Mouse (Mus musculus) ovary, adult 18-20 months (tissue): Measurements from ENCODE around the gene Gjc2.

Experiments used
- DNase-seq: peaks from one replicate; pipeline ENCODE4 v3.0.0; 2022; ENCODE audit warnings: low spot score, mixed read lengths

The Gjc2 gene

GRCm38 (mm10) chr11:59208153-59208831 lies 25.3 kb upstream of the Gjc2 start, which contains the start of gene 2310033P09Rik:
Gene 2310033P09Rik, plus strand, starts transcription at chr11:59208321.
- peak; percentile 89 for DNase-seq

- peak; percentile 85 for DNase-seq
Observed at GRCm38 (mm10) chr11:59202081-59202995, 19.3 kb upstream of the Gjc2 start, which contains the start of gene Mrpl55. Gene Mrpl55, plus strand, starts transcription at chr11:59202486.

GRCm38 (mm10) chr11:59201216-59202002 lies 18.4 kb upstream of the Gjc2 start:
- DNase-seq: no peak

- no peak for DNase-seq
Observed at GRCm38 (mm10) chr11:59196230-59196629, 13.2 kb upstream of the Gjc2 start.

GRCm38 (mm10) chr11:59192059-59192386 lies 9.0 kb upstream of the Gjc2 start, which contains the start of gene Guk1:
Gene Guk1, minus strand, starts transcription at chr11:59192212.
- no peak for DNase-seq

- peak; percentile 89 for DNase-seq
Observed at GRCm38 (mm10) chr11:59191231-59192058, 8.4 kb upstream of the Gjc2 start.

GRCm38 (mm10) chr11:59187706-59188105 lies 4.7 kb upstream of the Gjc2 start:
- no peak for DNase-seq

GRCm38 (mm10) chr11:59185490-59185889 lies 2.5 kb upstream of the Gjc2 start:
- no peak for DNase-seq

GRCm38 (mm10) chr11:59183821-59184220 lies 808 bp upstream of the Gjc2 start:
- DNase-seq: peak; percentile 62

- no peak for DNase-seq
Observed at GRCm38 (mm10) chr11:59176921-59177320, 6.1 kb downstream of the Gjc2 start.

- DNase-seq: no peak
Observed at GRCm38 (mm10) chr11:59176475-59176874, 6.5 kb downstream of the Gjc2 start.

GRCm38 (mm10) chr11:59174189-59174838 lies 8.7 kb downstream of the Gjc2 start:
- no peak for DNase-seq

GRCm38 (mm10) chr11:59170549-59170948 lies 12.5 kb downstream of the Gjc2 start:
- no peak for DNase-seq

- no peak for DNase-seq
Observed at GRCm38 (mm10) chr11:59169807-59170206, 13.2 kb downstream of the Gjc2 start.

GRCm38 (mm10) chr11:59165616-59166241 lies 17.3 kb downstream of the Gjc2 start:
- DNase-seq: no peak

GRCm38 (mm10) chr11:59164384-59164783 lies 18.6 kb downstream of the Gjc2 start:
- no peak for DNase-seq

- peak; percentile 99 for DNase-seq
Observed at GRCm38 (mm10) chr11:59163255-59164236, 19.5 kb downstream of the Gjc2 start, which contains the start of gene Iba57. Gene Iba57, minus strand, starts transcription at chr11:59163739.

GRCm38 (mm10) chr11:59162443-59163254 lies 20.4 kb downstream of the Gjc2 start:
- no peak for DNase-seq
